Mouse (Mus musculus) kidney, postnatal 4 days (tissue): ENCODE measurements around the gene Pah.
A peak's percentile ranks its signal among the peaks of the same experiment; 100 is the strongest.

Experiments used
- DNase-seq, 2 experiments: peaks; one replicate each; pipeline ENCODE4 v3.0.0; 2021; ENCODE audit warnings: mixed read lengths in 2 of 2

The Pah gene

DNA sequence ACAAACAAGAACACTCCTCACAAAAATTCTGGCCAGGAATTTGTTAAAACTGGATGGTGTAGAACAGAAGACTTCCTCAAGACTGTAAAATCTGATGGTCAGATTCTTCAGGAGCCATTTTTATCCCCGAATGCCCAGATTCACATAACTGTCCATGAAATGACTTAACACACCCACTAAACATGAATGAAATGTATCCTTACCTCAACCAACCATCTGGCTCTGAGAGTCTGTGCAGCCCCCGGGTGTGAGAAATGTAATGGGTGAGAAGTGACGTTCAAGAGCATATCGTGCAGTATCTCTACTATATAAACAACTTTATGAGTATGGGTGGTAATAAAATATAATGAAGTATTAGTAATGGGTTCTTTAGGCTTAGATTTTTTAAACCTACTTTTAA lies 13.0 kb upstream of the Pah start:
- DNase-seq, result no peak

DNA sequence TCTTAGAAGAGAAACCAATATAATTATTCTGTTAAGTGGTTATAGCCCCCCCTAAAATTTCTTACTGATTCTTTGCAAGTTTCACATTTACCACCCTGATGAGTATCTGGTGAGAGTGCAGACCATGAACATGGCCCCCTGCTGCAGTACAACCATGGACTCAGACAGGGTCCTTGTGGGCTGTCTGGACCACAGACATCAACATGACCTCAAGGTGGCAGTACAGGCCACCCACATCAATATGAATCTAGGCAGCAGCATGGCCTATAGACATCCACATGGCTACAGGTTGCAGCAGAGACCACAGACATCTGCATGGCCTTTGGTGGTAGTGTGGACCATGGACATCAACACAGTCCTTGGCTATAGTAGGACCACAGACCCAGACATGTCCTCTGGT lies 8.5 kb upstream of the Pah start:
- DNase-seq, result no peak

DNA sequence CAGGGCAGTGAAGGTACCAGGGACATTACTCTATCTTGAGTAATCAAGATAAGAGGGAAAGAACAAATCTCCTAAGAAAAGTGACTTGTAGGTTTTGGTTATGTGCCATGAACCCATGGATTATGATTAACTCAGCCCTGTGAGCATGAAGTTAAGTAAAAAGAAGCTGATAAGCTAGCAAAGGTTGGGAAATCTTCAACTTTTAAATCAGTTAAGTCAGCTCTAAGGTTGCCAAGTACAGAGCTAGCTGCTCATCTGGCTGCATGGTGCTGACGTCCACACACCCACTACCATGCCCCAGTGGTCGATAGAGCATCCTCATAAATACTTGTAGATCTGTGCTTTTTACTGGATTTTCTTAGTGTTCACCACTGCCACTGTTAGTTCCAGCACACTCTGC lies 3.0 kb upstream of the Pah start:
- DNase-seq, result no peak

DNA sequence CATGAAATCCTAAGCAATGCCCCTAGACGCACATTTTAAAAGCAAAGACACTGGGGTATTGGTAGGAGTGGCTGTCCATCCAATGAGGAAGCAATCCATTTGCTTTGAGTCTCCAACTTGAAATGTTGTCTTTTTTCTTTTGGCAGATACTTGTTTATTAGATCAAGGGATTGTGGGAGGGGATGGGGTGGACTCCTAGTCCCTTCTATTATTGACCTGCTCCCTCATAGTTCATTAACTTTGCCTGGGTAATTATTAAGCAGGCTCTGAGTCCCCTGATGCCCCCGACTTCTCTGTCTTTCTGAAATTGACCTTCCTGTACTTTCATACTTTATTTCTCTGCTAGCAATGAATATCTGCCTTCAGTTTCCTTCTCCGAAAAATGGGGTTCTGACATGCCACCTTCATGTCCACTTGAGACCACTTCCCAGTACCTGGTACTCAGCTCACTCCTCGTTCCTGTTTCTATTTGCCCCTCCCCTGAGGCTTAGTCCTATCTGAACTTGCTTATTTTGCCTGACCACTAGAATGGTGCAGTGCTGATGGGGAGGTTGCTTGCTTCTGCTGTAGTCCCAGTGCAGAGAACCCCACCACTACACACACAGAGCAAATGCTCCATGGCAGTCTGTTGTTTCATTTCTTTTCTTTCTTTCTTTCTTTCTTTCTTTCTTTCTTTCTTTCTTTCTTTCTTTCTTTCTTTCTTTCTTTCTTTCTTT lies 1.0 kb upstream of the Pah start:
- DNase-seq, result no peak

GRCm38 (mm10) chr10:87534172-87534571 lies 12.6 kb downstream of the Pah start:
- no peak for DNase-seq

GRCm38 (mm10) chr10:87545759-87546158 lies 24.2 kb downstream of the Pah start:
- DNase-seq, result no peak

DNA sequence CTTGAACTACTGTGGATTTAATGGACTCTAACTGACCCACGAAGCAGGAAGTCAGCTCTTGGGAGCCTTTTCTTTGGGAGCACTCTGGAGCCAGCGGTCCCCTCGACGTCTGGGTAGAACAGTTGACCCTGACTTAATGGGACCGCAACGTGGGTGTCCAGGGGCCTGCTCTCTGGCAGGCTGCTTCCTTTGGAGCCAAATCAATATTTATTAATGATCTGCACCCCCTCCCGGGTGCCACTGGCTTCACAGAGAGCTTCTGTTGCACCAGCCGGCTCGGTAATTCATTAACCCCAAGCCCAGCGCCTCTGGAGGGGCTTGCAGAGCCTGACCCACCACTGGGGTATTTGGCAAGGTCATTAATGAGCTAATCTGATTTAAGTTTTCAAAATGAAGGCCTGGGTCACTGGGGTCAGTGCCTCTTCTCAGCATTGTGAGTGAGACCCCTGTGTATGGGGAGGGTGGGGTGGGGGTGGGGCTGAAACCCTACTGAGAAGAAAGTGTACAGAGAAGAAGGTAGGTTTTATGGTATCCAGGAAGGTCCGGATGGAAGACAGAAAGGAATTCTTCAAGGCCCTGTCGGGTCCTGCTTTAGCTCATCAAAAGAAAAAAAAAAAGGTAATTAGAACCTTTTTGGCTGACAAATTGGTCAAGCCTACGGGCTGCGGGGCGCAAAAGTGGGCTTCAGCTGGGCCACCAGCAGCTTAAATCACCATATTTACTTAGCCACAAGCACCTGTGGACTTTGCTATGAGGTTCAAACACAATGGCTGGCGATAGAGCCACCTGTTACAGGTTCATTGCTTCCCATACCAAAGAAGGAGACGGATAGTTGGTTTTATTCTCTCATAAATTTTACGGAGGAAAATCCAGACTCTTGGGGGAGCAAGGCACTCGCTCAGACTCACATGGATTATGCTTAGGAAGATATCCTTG lies 25.0 kb downstream of the Pah start:
- DNase-seq, result peak; percentile 25 to 41

DNA sequence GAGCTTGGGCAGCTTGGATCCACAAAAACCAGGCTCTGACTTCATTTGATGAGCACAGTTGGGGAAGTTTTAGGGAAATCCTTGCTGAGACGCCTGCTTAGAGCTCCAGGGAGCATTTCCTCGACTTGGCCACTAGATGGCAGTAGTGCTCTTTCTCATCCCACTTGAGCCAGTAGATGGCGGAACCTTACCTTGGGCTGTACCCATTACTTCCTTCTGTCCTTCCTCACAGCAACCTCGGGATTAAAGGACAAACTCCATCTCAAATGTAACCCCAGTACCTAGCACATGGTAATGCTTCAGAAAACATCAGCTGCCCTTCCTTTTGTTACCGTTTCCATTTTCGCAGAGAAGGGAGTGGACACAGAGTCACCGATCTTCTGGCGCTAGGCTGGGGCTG lies 31.1 kb downstream of the Pah start:
- peak; percentile 29 to 41 for DNase-seq

GRCm38 (mm10) chr10:87556441-87556840 lies 34.8 kb downstream of the Pah start:
- no peak for DNase-seq

DNA sequence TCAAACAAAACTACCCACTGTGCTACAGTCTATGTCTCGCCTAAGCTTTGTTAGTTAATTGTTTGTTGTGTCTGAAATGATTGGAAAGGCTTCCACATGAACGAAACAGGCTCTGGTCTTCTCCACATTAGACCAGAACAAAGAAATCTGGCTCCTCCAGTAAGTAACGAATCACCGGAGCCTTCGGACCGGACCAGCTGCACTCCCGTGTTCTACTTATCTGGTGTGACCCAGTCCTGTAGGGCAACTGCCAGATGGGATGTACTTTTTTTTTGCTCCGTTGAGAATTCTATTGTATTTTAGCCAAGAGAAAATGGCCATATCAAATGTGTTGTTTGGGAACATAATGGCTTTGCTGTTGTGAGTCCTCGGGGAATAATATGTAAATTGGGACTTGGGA lies 42.2 kb downstream of the Pah start:
- no peak for DNase-seq

DNA sequence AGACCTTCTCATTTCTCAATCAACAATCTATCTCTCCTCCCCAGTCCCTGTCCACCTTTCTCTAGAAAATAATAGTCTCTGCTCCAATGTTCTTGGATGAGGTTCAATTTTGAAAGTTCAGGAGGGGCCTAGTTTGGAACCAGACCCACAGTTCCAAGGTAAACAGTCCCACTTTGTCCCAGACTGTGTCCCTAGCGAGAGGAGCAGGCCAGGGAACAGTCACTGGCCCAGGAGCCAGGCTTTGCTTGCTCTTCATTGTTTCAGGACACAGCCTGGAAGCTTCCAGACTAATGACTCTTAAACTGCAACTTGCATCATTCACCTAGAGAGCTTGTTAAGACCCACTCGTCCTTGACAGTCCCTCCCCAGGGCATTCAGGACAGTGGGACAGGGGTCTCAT lies 44.1 kb downstream of the Pah start:
- no peak for DNase-seq

DNA sequence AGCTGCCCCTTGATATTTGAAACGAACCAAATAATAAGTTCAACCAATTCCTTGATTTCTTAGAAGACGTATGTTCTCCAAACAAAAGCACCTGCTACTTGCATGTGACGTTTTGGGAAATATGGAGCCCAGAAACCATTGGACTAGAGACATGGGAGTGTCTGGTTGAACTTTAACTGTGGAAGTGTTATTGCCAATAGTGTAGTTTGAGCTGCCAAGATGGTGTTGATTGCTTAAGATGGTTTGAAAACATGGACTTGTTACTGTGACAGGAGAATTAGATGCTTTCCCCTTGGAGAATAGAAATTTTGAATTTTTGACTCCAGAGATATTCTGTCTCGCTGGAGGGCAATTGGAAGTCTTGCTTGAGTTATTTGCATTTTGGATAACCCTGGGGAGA lies 50.9 kb downstream of the Pah start:
- DNase-seq, result no peak

DNA sequence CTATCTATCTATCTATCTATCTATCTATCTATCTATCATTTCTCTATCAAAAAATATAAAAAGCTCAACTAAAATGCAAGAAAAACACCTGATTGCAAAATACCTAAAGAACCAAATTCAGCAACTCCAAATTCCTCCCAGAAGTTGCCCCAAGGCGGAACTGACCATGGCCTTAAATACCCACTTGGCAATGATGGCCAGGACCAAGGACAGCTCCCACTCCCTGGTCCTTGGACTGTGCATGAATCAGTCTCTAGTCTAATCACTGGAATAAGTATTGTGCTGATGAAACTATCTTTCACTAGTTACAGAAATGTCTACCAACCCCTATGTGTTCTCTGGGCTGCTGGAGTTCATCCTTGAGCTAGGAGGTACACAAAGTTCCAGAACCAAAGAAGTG lies 65.1 kb downstream of the Pah start:
- DNase-seq, result peak; percentile 82 to 84

- no peak for DNase-seq
Measured at GRCm38 (mm10) chr10:87593916-87594315, 72.3 kb downstream of the Pah start.

DNA sequence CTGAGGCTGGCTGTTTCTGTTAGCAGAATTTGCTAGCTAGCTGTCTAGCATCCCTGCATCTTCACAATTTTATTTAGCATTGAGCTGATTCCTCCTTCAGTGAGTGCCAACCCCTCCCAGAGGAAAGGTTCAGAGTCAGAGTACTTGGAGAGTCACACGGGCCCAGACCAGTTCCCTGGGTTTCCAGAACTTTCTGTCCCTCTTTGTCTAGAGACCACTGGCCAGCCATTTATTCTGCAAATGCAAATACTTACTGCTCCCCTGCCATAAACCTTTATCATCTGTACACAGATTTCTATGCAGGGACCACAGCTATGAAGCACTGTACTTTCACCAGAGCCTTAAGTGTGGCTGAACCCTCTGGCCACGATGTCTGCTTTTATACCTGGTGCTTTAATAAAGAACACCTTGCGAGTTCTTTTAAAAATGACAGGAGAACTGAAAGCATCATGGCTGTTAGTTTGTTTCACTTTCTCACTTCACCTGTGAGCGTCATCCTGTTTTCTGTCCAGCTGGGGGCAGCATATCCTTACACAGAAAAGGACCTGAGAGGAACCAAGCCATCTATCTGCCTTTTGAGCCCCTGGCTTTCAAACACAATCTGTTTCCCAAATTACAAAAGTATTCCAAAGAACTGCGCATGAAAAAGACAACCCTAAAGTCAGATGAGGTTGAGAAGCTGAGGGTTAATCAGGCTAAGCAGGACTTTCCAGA lies 74.9 kb downstream of the Pah start:
- DNase-seq, result peak; percentile 55 to 56

GRCm38 (mm10) chr10:87597075-87597677 lies 75.6 kb downstream of the Pah start:
- DNase-seq, result no peak

DNA sequence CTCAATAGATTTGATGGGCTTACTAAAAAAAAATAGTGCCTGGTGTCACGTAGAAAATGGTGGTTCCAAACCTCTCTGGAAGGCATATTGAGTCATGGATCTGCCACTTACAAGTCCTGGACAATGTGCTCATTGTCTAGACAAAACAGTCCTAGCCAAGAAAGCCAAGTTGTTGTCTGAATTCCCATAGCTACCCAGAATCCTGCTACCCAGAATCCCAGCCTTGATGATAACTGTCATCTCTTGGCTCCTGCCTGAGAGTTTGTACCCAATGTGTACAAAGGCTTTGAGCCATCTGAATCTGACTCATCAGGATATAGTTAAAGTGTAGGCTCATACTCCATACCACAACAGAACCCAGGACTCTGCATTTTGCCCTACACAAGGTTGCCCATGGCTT lies 80.6 kb downstream of the Pah start:
- no peak for DNase-seq

DNA sequence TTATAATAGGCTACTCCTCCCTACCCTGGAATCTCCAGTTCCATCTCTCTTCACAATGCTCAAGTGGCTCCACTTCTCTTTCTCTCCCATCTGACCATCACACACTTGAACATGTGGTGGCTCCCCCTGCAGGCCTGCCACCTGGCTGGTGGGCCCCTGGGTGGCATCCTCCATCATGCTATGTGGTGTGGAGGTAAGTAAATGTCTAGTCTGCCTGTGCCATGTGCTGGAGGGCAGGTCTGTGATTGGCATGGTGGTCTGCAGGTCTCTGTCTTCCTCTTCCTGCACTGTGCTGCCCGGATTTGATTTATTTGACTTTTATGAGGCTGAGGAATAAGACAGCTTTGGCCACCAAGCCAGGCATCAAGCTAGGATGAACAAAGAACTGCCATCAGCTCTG lies 103.6 kb downstream of the Pah start:
- DNase-seq, result no peak
